Mouse (Mus musculus): ENCODE results near the gene Tmem258. TPM values are rescaled to one million over a fixed set of nuclear protein-coding genes. Genes with fewer than 3 reads are reported as not detected.
A peak's percentile ranks its signal among the peaks of the same experiment; 100 is the strongest.

Tmem258 gene
- total and polyA plus RNA-seq, 2 experiments from 2014 or later, result 188 to 368 TPM

- 65% methylated on average over 4 of the region's 4 CpGs for WGBS
- no peak for ATAC-seq (ENCODE audit: insufficient read depth, low read depth)
- H3K27me3 ChIP-seq (ENCODE audit: control insufficient read depth, insufficient read depth, low read length), result no peaks in the 10 kb centered on the region
- H3K9me3 ChIP-seq (replicated peaks; ENCODE audit: control insufficient read depth, low read length), result no peaks in the 10 kb centered on the region
- H3K4me3 ChIP-seq (ENCODE audit: low read depth, low read length), result no peak overlapping the region
- peaks cover 47% of the 10 kb centered on the region for H3K36me3 ChIP-seq (replicated peaks; ENCODE audit: control insufficient read depth, insufficient read depth, low read length)
- no peak for DNase-seq (ENCODE audit: low spot score)
- TF ChIP-seq CTCF (IDR thresholded peaks at IDR 0.05; ENCODE audit: low read depth) (no peak), EP300 (IDR thresholded peaks at IDR 0.05; ENCODE audit: low read depth) (no peak)
- 0 out of 2 replicates have a peak, but pooled peaks cover 4% of the 10 kb centered on the region for H3K4me1 ChIP-seq (ENCODE audit: control insufficient read depth, insufficient read depth)
- no peak overlapping the region for H3K27ac ChIP-seq (ENCODE audit: low read depth)
- no peak overlapping the region for H3K4me2 ChIP-seq (ENCODE audit: low read depth, low read length)
- H3K9ac ChIP-seq (replicated peaks; ENCODE audit: low read depth, low read length), result no peak overlapping the region
Measured at GRCm38 (mm10) chr19:10210885-10211284, 7.1 kb downstream of the Tmem258 start.

GRCm38 (mm10) chr19:10213796-10214471 is 10.1 kb downstream of the Tmem258 start:
- no peak overlapping the region for H3K27ac ChIP-seq (ENCODE audit: low read depth)

GRCm38 (mm10) chr19:10216101-10216500 is 12.3 kb downstream of the Tmem258 start:
- peaks cover 15% of the 10 kb centered on the region; the same call in 1 of the 2 replicates for H3K36me3 ChIP-seq (replicated peaks; ENCODE audit: control insufficient read depth, insufficient read depth, low read length)
- no peak overlapping the region for H3K9ac ChIP-seq (replicated peaks; ENCODE audit: low read depth, low read length)
- ATAC-seq (ENCODE audit: insufficient read depth, low read depth), result no peak
- no peaks in the 10 kb centered on the region for H3K4me1 ChIP-seq (ENCODE audit: control insufficient read depth, insufficient read depth)
- H3K4me3 ChIP-seq (ENCODE audit: low read depth, low read length), result no peak overlapping the region
- 72% methylated on average over 8 of the region's 8 CpGs for WGBS
- H3K4me2 ChIP-seq (ENCODE audit: low read depth, low read length), result no peak overlapping the region
- no peaks in the 10 kb centered on the region for H3K27me3 ChIP-seq (ENCODE audit: control insufficient read depth, insufficient read depth, low read length)
- no peak for TF ChIP-seq CTCF (IDR thresholded peaks at IDR 0.05; ENCODE audit: low read depth)
- no peak for TF ChIP-seq EP300 (IDR thresholded peaks at IDR 0.05; ENCODE audit: low read depth)
- no peak overlapping the region for H3K27ac ChIP-seq (ENCODE audit: low read depth)
- DNase-seq (ENCODE audit: low spot score), result no peak
- H3K9me3 ChIP-seq (replicated peaks; ENCODE audit: control insufficient read depth, low read length), result no peaks in the 10 kb centered on the region

More at GRCm38 (mm10) chr19:10213796-10214471, 10.1 kb downstream of the Tmem258 start:
- TF ChIP-seq CTCF (IDR thresholded peaks at IDR 0.05; ENCODE audit: low read depth), result no peak
- TF ChIP-seq EP300 (IDR thresholded peaks at IDR 0.05; ENCODE audit: low read depth), result no peak
- 81% methylated on average over 10 of the region's 10 CpGs for WGBS
- Histone ChIP-seq H3K27me3 (ENCODE audit: control insufficient read depth, insufficient read depth, low read length) (no peaks in the 10 kb centered on the region), H3K4me3 (ENCODE audit: low read depth, low read length) (no peak overlapping the region), H3K4me1 (ENCODE audit: control insufficient read depth, insufficient read depth) (no peaks in the 10 kb centered on the region), H3K9ac (replicated peaks; ENCODE audit: low read depth, low read length) (no peak overlapping the region), H3K36me3 (replicated peaks; ENCODE audit: control insufficient read depth, insufficient read depth, low read length) (peaks cover 21% of the 10 kb centered on the region; the same call in 1 of the 2 replicates), H3K4me2 (ENCODE audit: low read depth, low read length) (no peak overlapping the region), H3K9me3 (replicated peaks; ENCODE audit: control insufficient read depth, low read length) (no peaks in the 10 kb centered on the region)
- DNase-seq (ENCODE audit: low spot score) (no peak), ATAC-seq (ENCODE audit: insufficient read depth, low read depth) (no peak)

GRCm38 (mm10) chr19:10219108-10219507 is 15.3 kb downstream of the Tmem258 start:
- Histone ChIP-seq H3K4me1 (ENCODE audit: control insufficient read depth, insufficient read depth) (no peaks in the 10 kb centered on the region), H3K4me2 (ENCODE audit: low read depth, low read length) (no peak overlapping the region), H3K4me3 (ENCODE audit: low read depth, low read length) (no peak overlapping the region), H3K36me3 (replicated peaks; ENCODE audit: control insufficient read depth, insufficient read depth, low read length) (no peaks in the 10 kb centered on the region), H3K27me3 (ENCODE audit: control insufficient read depth, insufficient read depth, low read length) (no peaks in the 10 kb centered on the region), H3K9me3 (replicated peaks; ENCODE audit: control insufficient read depth, low read length) (no peaks in the 10 kb centered on the region), H3K9ac (replicated peaks; ENCODE audit: low read depth, low read length) (no peak overlapping the region), H3K27ac (ENCODE audit: low read depth) (no peak overlapping the region)
- TF ChIP-seq CTCF (IDR thresholded peaks at IDR 0.05; ENCODE audit: low read depth) (peak; percentile 53), EP300 (IDR thresholded peaks at IDR 0.05; ENCODE audit: low read depth) (no peak)
- DNase-seq (ENCODE audit: low spot score), result peak; percentile 30
- ATAC-seq (ENCODE audit: insufficient read depth, low read depth), result no peak
- 53% methylated on average over 3 of the region's 3 CpGs for WGBS

GRCm38 (mm10) chr19:10219593-10219992 is 15.8 kb downstream of the Tmem258 start:
- Histone ChIP-seq H3K9me3 (replicated peaks; ENCODE audit: control insufficient read depth, low read length) (no peaks in the 10 kb centered on the region), H3K9ac (replicated peaks; ENCODE audit: low read depth, low read length) (no peak overlapping the region), H3K27ac (ENCODE audit: low read depth) (no peak overlapping the region), H3K27me3 (ENCODE audit: control insufficient read depth, insufficient read depth, low read length) (no peaks in the 10 kb centered on the region), H3K4me1 (ENCODE audit: control insufficient read depth, insufficient read depth) (no peaks in the 10 kb centered on the region), H3K36me3 (replicated peaks; ENCODE audit: control insufficient read depth, insufficient read depth, low read length) (no peaks in the 10 kb centered on the region), H3K4me3 (ENCODE audit: low read depth, low read length) (no peak overlapping the region), H3K4me2 (ENCODE audit: low read depth, low read length) (no peak overlapping the region)
- TF ChIP-seq EP300 (IDR thresholded peaks at IDR 0.05; ENCODE audit: low read depth) (no peak), CTCF (IDR thresholded peaks at IDR 0.05; ENCODE audit: low read depth) (no peak)
- WGBS, result 63% methylated on average over 6 of the region's 6 CpGs
- no peak for DNase-seq (ENCODE audit: low spot score)
- ATAC-seq (ENCODE audit: insufficient read depth, low read depth), result no peak

- Histone ChIP-seq H3K4me3 (ENCODE audit: low read depth, low read length) (no peak overlapping the region), H3K4me2 (ENCODE audit: low read depth, low read length) (no peak overlapping the region), H3K27ac (ENCODE audit: low read depth) (no peak overlapping the region), H3K4me1 (ENCODE audit: control insufficient read depth, insufficient read depth) (peaks cover 6% of the 10 kb centered on the region; the same call in 1 of the 2 replicates), H3K36me3 (replicated peaks; ENCODE audit: control insufficient read depth, insufficient read depth, low read length) (no peaks in the 10 kb centered on the region), H3K9me3 (replicated peaks; ENCODE audit: control insufficient read depth, low read length) (no peaks in the 10 kb centered on the region), H3K27me3 (ENCODE audit: control insufficient read depth, insufficient read depth, low read length) (no peaks in the 10 kb centered on the region), H3K9ac (replicated peaks; ENCODE audit: low read depth, low read length) (no peak overlapping the region)
- TF ChIP-seq EP300 (IDR thresholded peaks at IDR 0.05; ENCODE audit: low read depth), result no peak
- ATAC-seq (ENCODE audit: insufficient read depth, low read depth), result no peak; the same call in 1 of the 2 replicates
- WGBS, result 43% methylated on average over 4 of the region's 4 CpGs
- no peak for DNase-seq (ENCODE audit: low spot score)
Measured at GRCm38 (mm10) chr19:10221585-10221984, 17.8 kb downstream of the Tmem258 start.
